Mouse (Mus musculus) intestine, embryonic 14.5 days (tissue): ENCODE data around the gene Tspan2. TPM values are rescaled to one million over a fixed set of nuclear protein-coding genes. Genes with fewer than 3 reads are reported as not detected.

ENCODE experiments used
- ATAC-seq: fragments of 200-750 bp; cut with Nextera tagmentation; replicated peaks from 2 replicates; pipeline ENCODE4 v1.8.0; 2017; ENCODE audit warnings: low read depth, moderate number of reproducible peaks, moderate TSS enrichment, moderate library complexity; ENCODE audit not compliant: low FRiP score, low TSS enrichment
- DNase-seq: peaks from one replicate; pipeline ENCODE4 v3.0.0-alpha.2; 2018; ENCODE audit warnings: low spot score
- H3K27ac ChIP-seq: fragments of 300-500 bp; sonication (generic); 2 replicates; pipeline ENCODE4 v1.5.1; 2014; ENCODE audit warnings: low read depth, mild to moderate bottlenecking, control low read depth
- H3K27me3 ChIP-seq: fragments of 300-500 bp; sonication (generic); replicated peaks from 2 replicates; pipeline ENCODE4 v1.6.1; 2014; ENCODE audit warnings: low read length, control low read depth; ENCODE audit not compliant: control insufficient read depth, insufficient read depth
- H3K36me3 ChIP-seq: fragments of 300-500 bp; sonication (generic); 2 replicates; pipeline ENCODE4 v1.6.1; 2014; ENCODE audit warnings: low read length, control low read depth; ENCODE audit not compliant: control insufficient read depth, insufficient read depth
- H3K4me1 ChIP-seq: fragments of 300-500 bp; sonication (generic); replicated peaks from 2 replicates; pipeline ENCODE4 v1.6.1; 2014; ENCODE audit warnings: low read length, control low read depth, mixed read lengths; ENCODE audit not compliant: control insufficient read depth, insufficient read depth
- H3K4me2 ChIP-seq: fragments of 300-500 bp; sonication (generic); 2 replicates; pipeline ENCODE4 v1.6.1; 2014; ENCODE audit warnings: low read length
- H3K4me3 ChIP-seq: fragments of 300-500 bp; sonication (generic); 2 replicates; pipeline ENCODE4 v1.5.1; 2014; ENCODE audit warnings: low read depth, low read length, control low read depth, mixed read lengths
- H3K9ac ChIP-seq: fragments of 300-500 bp; sonication (generic); 2 replicates; pipeline ENCODE4 v1.6.1; 2014; ENCODE audit warnings: mild to moderate bottlenecking, low read length
- H3K9me3 ChIP-seq: fragments of 300-500 bp; sonication (generic); 2 replicates; pipeline ENCODE4 v1.6.1; 2016; ENCODE audit warnings: low read length, control low read depth; ENCODE audit not compliant: control insufficient read depth
- WGBS: fragments of 180-500 bp; shearing (Covaris S2); extraction: QIAGEN DNeasy Blood & Tissue Kit; methylation state at CpG from one replicate; pipeline ENCODE4 v1.1.7; 2014; 5-methylcytosine and 5-hydroxymethylcytosine counted together
- polyA plus RNA-seq: library from polyadenylated mRNA; unstranded; fragments of >200 nt; fragmentation: Nextera tagmentation; extraction: Ambion mirVana; gene quantifications from 2 replicates; pipeline ENCODE4 v1.2.1, GENCODE M21; 2014

Gene Tspan2
- polyA plus RNA-seq, 1 experiment from 2014 or later, result 24.1 TPM

- no peak for ATAC-seq
- DNase-seq, result no peak
- H3K4me1 ChIP-seq, result peaks cover 12% of the 10 kb centered on the region
- no peak overlapping the region for H3K27ac ChIP-seq
- peaks cover 18% of the 10 kb centered on the region for H3K36me3 ChIP-seq
- H3K4me3 ChIP-seq, result no peak overlapping the region
- no peak overlapping the region for H3K4me2 ChIP-seq
- no peaks in the 10 kb centered on the region for H3K9me3 ChIP-seq
- WGBS, result 83% methylated on average over 5 of the region's 5 CpGs
- no peaks in the 10 kb centered on the region for H3K27me3 ChIP-seq
- H3K9ac ChIP-seq, result no peak overlapping the region
Observed at GRCm38 (mm10) chr3:102748686-102749085, 14.4 kb downstream of the Tspan2 start.

GRCm38 (mm10) chr3:102751136-102751535 lies 16.8 kb downstream of the Tspan2 start:
- H3K4me2 ChIP-seq, result no peak overlapping the region
- no peak for DNase-seq
- no peak overlapping the region for H3K27ac ChIP-seq
- no peaks in the 10 kb centered on the region for H3K9me3 ChIP-seq
- H3K4me3 ChIP-seq, result no peak overlapping the region
- no peaks in the 10 kb centered on the region for H3K27me3 ChIP-seq
- ATAC-seq, result no peak
- H3K4me1 ChIP-seq, result peaks cover 5% of the 10 kb centered on the region; the same call in 1 of the 2 replicates
- no peak overlapping the region for H3K9ac ChIP-seq
- peaks cover 21% of the 10 kb centered on the region for H3K36me3 ChIP-seq
- 75% methylated on average over 5 of the region's 5 CpGs for WGBS

GRCm38 (mm10) chr3:102751536-102751935 lies 17.2 kb downstream of the Tspan2 start:
- H3K4me3 ChIP-seq, result no peak overlapping the region
- H3K36me3 ChIP-seq, result peaks cover 21% of the 10 kb centered on the region
- no peaks in the 10 kb centered on the region for H3K9me3 ChIP-seq
- H3K9ac ChIP-seq, result no peak overlapping the region
- H3K27me3 ChIP-seq, result no peaks in the 10 kb centered on the region
- DNase-seq, result no peak
- H3K27ac ChIP-seq, result no peak overlapping the region
- ATAC-seq, result no peak
- H3K4me2 ChIP-seq, result no peak overlapping the region
- H3K4me1 ChIP-seq, result 0 out of 2 replicates have a peak, but pooled peaks cover 3% of the 10 kb centered on the region
- WGBS, result 90% methylated on average over 3 of the region's 3 CpGs

- Histone ChIP-seq H3K36me3 (peaks cover 21% of the 10 kb centered on the region), H3K9ac (no peak overlapping the region), H3K9me3 (no peaks in the 10 kb centered on the region), H3K4me3 (no peak overlapping the region), H3K27ac (no peak overlapping the region), H3K4me1 (0 out of 2 replicates have a peak, but pooled peaks cover 3% of the 10 kb centered on the region), H3K4me2 (no peak overlapping the region), H3K27me3 (no peaks in the 10 kb centered on the region)
- 89% methylated on average over 4 of the region's 4 CpGs for WGBS
- DNase-seq (no peak), ATAC-seq (no peak)
Observed at GRCm38 (mm10) chr3:102752053-102752452, 17.7 kb downstream of the Tspan2 start.

- WGBS, result 73% methylated on average over 5 of the region's 5 CpGs
Observed at GRCm38 (mm10) chr3:102752457-102752856, 18.1 kb downstream of the Tspan2 start.

GRCm38 (mm10) chr3:102755801-102756200 lies 21.5 kb downstream of the Tspan2 start:
- peak overlapping the region; percentile 16; the same call in 1 of the 2 replicates for H3K27ac ChIP-seq
- H3K4me1 ChIP-seq, result 0 out of 2 replicates have a peak, but pooled peaks cover 3% of the 10 kb centered on the region

More at GRCm38 (mm10) chr3:102752457-102752856, 18.1 kb downstream of the Tspan2 start:
- Histone ChIP-seq H3K9me3 (no peaks in the 10 kb centered on the region), H3K9ac (no peak overlapping the region), H3K36me3 (peaks cover 21% of the 10 kb centered on the region), H3K4me2 (no peak overlapping the region), H3K27me3 (no peaks in the 10 kb centered on the region), H3K4me3 (no peak overlapping the region), H3K4me1 (0 out of 2 replicates have a peak, but pooled peaks cover 3% of the 10 kb centered on the region), H3K27ac (no peak overlapping the region)
- DNase-seq (no peak), ATAC-seq (no peak)

GRCm38 (mm10) chr3:102757019-102757418 lies 22.7 kb downstream of the Tspan2 start:
- Histone ChIP-seq H3K4me1 (0 out of 2 replicates have a peak, but pooled peaks cover 3% of the 10 kb centered on the region), H3K36me3 (peaks cover 29% of the 10 kb centered on the region), H3K4me2 (no peak overlapping the region), H3K27me3 (no peaks in the 10 kb centered on the region), H3K4me3 (no peak overlapping the region), H3K27ac (0 out of 2 replicates have a peak overlapping the region, but pooled peaks have one; percentile 5), H3K9ac (no peak overlapping the region), H3K9me3 (no peaks in the 10 kb centered on the region)
- 65% methylated on average over 6 of the region's 6 CpGs for WGBS
- no peak for ATAC-seq
- DNase-seq, result no peak

More at GRCm38 (mm10) chr3:102755801-102756200, 21.5 kb downstream of the Tspan2 start:
- 20% methylated on average over 1 of the region's 1 CpGs for WGBS
- Histone ChIP-seq H3K4me3 (no peak overlapping the region), H3K9me3 (no peaks in the 10 kb centered on the region), H3K4me2 (no peak overlapping the region), H3K27me3 (no peaks in the 10 kb centered on the region), H3K9ac (no peak overlapping the region), H3K36me3 (peaks cover 23% of the 10 kb centered on the region)
- no peak for DNase-seq
- ATAC-seq, result peak; percentile 74

- no peaks in the 10 kb centered on the region for H3K27me3 ChIP-seq
- H3K4me2 ChIP-seq, result no peak overlapping the region
- no peak overlapping the region for H3K9ac ChIP-seq
- H3K4me3 ChIP-seq, result no peak overlapping the region
- no peaks in the 10 kb centered on the region; the same call in 1 of the 2 replicates for H3K4me1 ChIP-seq
- ATAC-seq (no peak), DNase-seq (no peak)
- no peak overlapping the region for H3K27ac ChIP-seq
- no peaks in the 10 kb centered on the region for H3K9me3 ChIP-seq
- WGBS, result 87% methylated on average over 3 of the region's 3 CpGs
- peaks cover 34% of the 10 kb centered on the region for H3K36me3 ChIP-seq
Observed at GRCm38 (mm10) chr3:102760236-102760635, 25.9 kb downstream of the Tspan2 start.

GRCm38 (mm10) chr3:102762388-102762787 lies 28.1 kb downstream of the Tspan2 start:
- Histone ChIP-seq H3K27ac (no peak overlapping the region), H3K9ac (no peak overlapping the region), H3K4me1 (no peaks in the 10 kb centered on the region; the same call in 1 of the 2 replicates), H3K9me3 (no peaks in the 10 kb centered on the region), H3K4me3 (no peak overlapping the region), H3K36me3 (peaks cover 50% of the 10 kb centered on the region), H3K4me2 (no peak overlapping the region), H3K27me3 (no peaks in the 10 kb centered on the region)
- ATAC-seq (no peak), DNase-seq (no peak)
- WGBS, result 42% methylated on average over 3 of the region's 3 CpGs
